Mouse (Mus musculus) ovary, postnatal 14 days (tissue): ENCODE data around the gene Cdc14b.

ENCODE experiments used
- DNase-seq: peaks from one replicate; pipeline ENCODE4 v3.0.0; 2022; ENCODE audit warnings: low spot score

Cdc14b gene

GRCm38 (mm10) chr13:64178000-64178399, 97.1 kb downstream of the Cdc14b start:
- DNase-seq = no peak

- DNase-seq = no peak
Observed at GRCm38 (mm10) chr13:64169746-64170145, 105.3 kb downstream of the Cdc14b start.

- no peak for DNase-seq
Observed at GRCm38 (mm10) chr13:64163147-64163715, 111.9 kb downstream of the Cdc14b start.

- no peak for DNase-seq
Observed at GRCm38 (mm10) chr13:64162626-64163025, 112.5 kb downstream of the Cdc14b start.

- DNase-seq = no peak
Observed at GRCm38 (mm10) chr13:64161916-64162611, 113.0 kb downstream of the Cdc14b start.

GRCm38 (mm10) chr13:64161548-64161915, 113.6 kb downstream of the Cdc14b start, which contains the start of gene Habp4:
Gene Habp4 (plus strand): TSS chr13:64161824.
- peak; percentile 96 for DNase-seq

GRCm38 (mm10) chr13:64156966-64157365, 118.1 kb downstream of the Cdc14b start:
- DNase-seq = no peak

- no peak for DNase-seq
Observed at GRCm38 (mm10) chr13:64155171-64155571, 119.9 kb downstream of the Cdc14b start.

GRCm38 (mm10) chr13:64154651-64155050, 120.4 kb downstream of the Cdc14b start:
- no peak for DNase-seq

- DNase-seq = peak; percentile 17
Observed at GRCm38 (mm10) chr13:64153751-64154267, 121.3 kb downstream of the Cdc14b start.

GRCm38 (mm10) chr13:64153083-64153682, 121.9 kb downstream of the Cdc14b start, which contains the start of gene Zfp367:
Gene Zfp367 (minus strand): TSS chr13:64153202.
- peak; percentile 93 for DNase-seq

- DNase-seq = no peak
Observed at GRCm38 (mm10) chr13:64152671-64153082, 122.4 kb downstream of the Cdc14b start.

- DNase-seq = peak; percentile 76
Observed at GRCm38 (mm10) chr13:64152241-64152669, 122.8 kb downstream of the Cdc14b start.

GRCm38 (mm10) chr13:64150121-64150520, 125.0 kb downstream of the Cdc14b start:
- DNase-seq = no peak
